21 mouse cellular contexts compared by ENCODE assay signal in the genomic region with DNA sequence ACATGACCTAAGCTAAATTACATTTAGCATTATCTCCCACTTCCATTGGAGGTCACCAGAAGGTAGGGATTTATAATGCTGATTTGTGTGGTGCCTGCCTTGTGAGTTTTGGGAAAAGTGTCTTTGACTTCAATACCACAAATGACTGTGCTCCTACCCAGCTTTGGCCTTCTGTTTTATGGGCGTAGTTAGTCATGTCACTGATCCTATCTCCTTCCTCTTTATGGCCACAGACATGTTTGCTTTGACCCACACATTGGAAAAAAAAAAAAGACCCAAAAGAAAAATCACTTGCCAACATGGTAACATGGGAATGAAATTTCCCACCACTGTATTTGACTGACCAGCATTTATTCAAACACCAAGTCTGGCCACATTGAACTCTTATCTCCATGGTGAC.
"Had no signal": no experiment of that assay in that cellular context is flagged by ENCODE, and none has a peak within 500 bp of the region (broad histone marks: within the 10 kb centered on the region; RNA-seq: fewer than 3 reads in every experiment).

No protein-coding gene starts in this region.

- H3K27me3 ChIP-seq: embryonic facial prominence, embryonic 12.5 days; embryonic facial prominence, embryonic 13.5 days; embryonic facial prominence, embryonic 15.5 days; forebrain, embryonic 12.5 days; forebrain, embryonic 13.5 days; forebrain, embryonic 15.5 days had no signal

- H3K27ac ChIP-seq: embryonic facial prominence, embryonic 10.5 days; embryonic facial prominence, embryonic 12.5 days; embryonic facial prominence, embryonic 13.5 days; embryonic facial prominence, embryonic 15.5 days; forebrain, embryonic 10.5 days; forebrain, embryonic 12.5 days; forebrain, embryonic 13.5 days; forebrain, embryonic 15.5 days; gastrocnemius, adult 2 months; heart, adult 2 months had no signal

- H3K9me3 ChIP-seq: embryonic facial prominence, embryonic 10.5 days; embryonic facial prominence, embryonic 12.5 days; embryonic facial prominence, embryonic 13.5 days; embryonic facial prominence, embryonic 15.5 days; forebrain, embryonic 10.5 days; forebrain, embryonic 12.5 days; forebrain, embryonic 13.5 days; forebrain, embryonic 15.5 days had no signal

- H3K4me3 ChIP-seq: embryonic facial prominence, embryonic 10.5 days; embryonic facial prominence, embryonic 12.5 days; embryonic facial prominence, embryonic 13.5 days; embryonic facial prominence, embryonic 15.5 days; erythroblast, embryonic 14.5 days; forebrain, embryonic 10.5 days; forebrain, embryonic 12.5 days; forebrain, embryonic 13.5 days; forebrain, embryonic 15.5 days; gastrocnemius, adult 2 months; heart, adult 2 months had no signal

- H3K9ac ChIP-seq: embryonic facial prominence, embryonic 12.5 days; embryonic facial prominence, embryonic 13.5 days; embryonic facial prominence, embryonic 15.5 days; forebrain, embryonic 12.5 days; forebrain, embryonic 13.5 days; forebrain, embryonic 15.5 days; forebrain, postnatal 0 days had no signal

- DNase-seq: cerebellum, adult 8-10 months; cerebellum, adult 9-10 months; embryo, embryonic 11 days; forebrain, postnatal 0 days; gastrocnemius, postnatal 10 days; gastrocnemius, postnatal 14 days; gastrocnemius, postnatal 25 days; gastrocnemius, postnatal 36 days had no signal

- ATAC-seq: forebrain, embryonic 13.5 days; forebrain, embryonic 14.5 days; forebrain, embryonic 15.5 days; forebrain, embryonic 16.5 days; forebrain, postnatal 0 days had no signal

- H3K4me2 ChIP-seq: embryonic facial prominence, embryonic 12.5 days; embryonic facial prominence, embryonic 13.5 days; embryonic facial prominence, embryonic 15.5 days; forebrain, embryonic 12.5 days; forebrain, embryonic 13.5 days; forebrain, embryonic 15.5 days had no signal

- H3K36me3 ChIP-seq: embryonic facial prominence, embryonic 10.5 days; embryonic facial prominence, embryonic 12.5 days; embryonic facial prominence, embryonic 13.5 days; embryonic facial prominence, embryonic 15.5 days; forebrain, embryonic 10.5 days; forebrain, embryonic 12.5 days; forebrain, embryonic 15.5 days had no signal

- H3K4me1 ChIP-seq: embryonic facial prominence, embryonic 10.5 days; embryonic facial prominence, embryonic 12.5 days; embryonic facial prominence, embryonic 13.5 days; embryonic facial prominence, embryonic 15.5 days; forebrain, embryonic 10.5 days; forebrain, embryonic 12.5 days; forebrain, embryonic 13.5 days; forebrain, embryonic 15.5 days had no signal
